Mouse (Mus musculus) kidney, embryonic 14.5 days (tissue): ENCODE results near the gene Rab5c. TPM values are rescaled to one million over a fixed set of nuclear protein-coding genes. Genes with fewer than 3 reads are reported as not detected.

Experiments used
- ATAC-seq: fragments of 200-750 bp; cut with Nextera tagmentation; 2 replicates; pipeline ENCODE4 v1.8.0; 2017; ENCODE audit warnings: moderate number of reproducible peaks, mild to moderate bottlenecking, moderate TSS enrichment, moderate library complexity; ENCODE audit not compliant: low FRiP score, low TSS enrichment
- H3K27ac ChIP-seq: fragments of 300-500 bp; sonication (generic); 2 replicates; pipeline ENCODE4 v1.5.1; 2014; ENCODE audit warnings: low read depth, mild to moderate bottlenecking, low read length, moderate library complexity, mixed read lengths
- H3K27me3 ChIP-seq: fragments of 300-500 bp; sonication (generic); 2 replicates; pipeline ENCODE4 v1.6.1; 2014; ENCODE audit warnings: mild to moderate bottlenecking, low read length; ENCODE audit not compliant: control insufficient read depth, insufficient read depth
- H3K36me3 ChIP-seq: fragments of 300-500 bp; sonication (generic); 2 replicates; pipeline ENCODE4 v1.6.1; 2014; ENCODE audit warnings: low read length, mixed read lengths; ENCODE audit not compliant: control insufficient read depth, insufficient read depth
- H3K4me1 ChIP-seq: fragments of 300-500 bp; sonication (generic); 2 replicates; pipeline ENCODE4 v1.6.1; 2014; ENCODE audit warnings: low read length, mixed read lengths; ENCODE audit not compliant: control insufficient read depth, insufficient read depth
- H3K4me2 ChIP-seq: fragments of 300-500 bp; sonication (generic); replicated peaks from 2 replicates; pipeline ENCODE4 v1.6.1; 2014; ENCODE audit warnings: low read depth, mild to moderate bottlenecking, low read length
- H3K4me3 ChIP-seq: fragments of 300-500 bp; sonication (generic); 2 replicates; pipeline ENCODE4 v1.5.1; 2014; ENCODE audit warnings: mild to moderate bottlenecking, low read length
- H3K9ac ChIP-seq: fragments of 300-500 bp; sonication (generic); 2 replicates; pipeline ENCODE4 v1.6.1; 2014; ENCODE audit warnings: low read depth, mild to moderate bottlenecking, low read length, moderate library complexity
- H3K9me3 ChIP-seq: fragments of 300-500 bp; sonication (generic); 2 replicates; pipeline ENCODE4 v1.6.1; 2016; ENCODE audit warnings: low read length; ENCODE audit not compliant: control insufficient read depth
- WGBS: fragments of 180-500 bp; shearing (Covaris S2); extraction: QIAGEN DNeasy Blood & Tissue Kit; methylation state at CpG from one replicate; pipeline ENCODE4 v1.1.7; 2014; 5-methylcytosine and 5-hydroxymethylcytosine counted together
- polyA plus RNA-seq: library from polyadenylated mRNA; unstranded; fragments of >200 nt; fragmentation: Nextera tagmentation; extraction: Ambion mirVana; gene quantifications from 2 replicates; pipeline ENCODE4 v1.2.1, GENCODE M21; 2014

Gene Rab5c
- polyA plus RNA-seq, 1 experiment from 2014 or later: 46.8 TPM

- no peak overlapping the region for H3K27ac ChIP-seq
- H3K36me3 ChIP-seq: no peaks in the 10 kb centered on the region
- H3K4me3 ChIP-seq: no peak overlapping the region
- ATAC-seq: no peak
- H3K9me3 ChIP-seq: no peaks in the 10 kb centered on the region
- peaks cover 12% of the 10 kb centered on the region; the same call in 1 of the 2 replicates for H3K27me3 ChIP-seq
- no peak overlapping the region for H3K4me2 ChIP-seq
- WGBS: 79% methylated on average over 10 of the region's 10 CpGs
- no peaks in the 10 kb centered on the region for H3K4me1 ChIP-seq
- no peak overlapping the region for H3K9ac ChIP-seq
Observed at GRCm38 (mm10) chr11:100746546-100746945, 8.5 kb upstream of the Rab5c start.

DNA sequence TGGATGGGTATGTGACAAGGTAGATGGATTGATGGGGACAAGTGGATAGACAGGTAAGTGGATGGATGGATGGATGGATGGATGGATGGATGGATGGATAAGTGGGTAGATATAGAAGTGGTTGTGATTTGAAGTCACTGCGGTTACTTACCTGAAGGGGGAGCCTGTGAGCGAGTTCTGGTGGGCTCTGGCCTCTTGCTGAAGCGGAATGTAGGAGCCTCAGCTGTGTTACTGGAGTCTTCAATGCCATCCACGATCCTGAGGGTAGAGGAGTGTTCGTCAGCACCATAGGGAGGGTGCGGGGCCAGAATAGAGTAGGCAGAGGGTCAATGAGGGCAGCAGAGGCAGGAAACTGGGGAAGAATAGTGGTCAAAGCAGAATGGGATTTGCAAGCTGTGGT is 7.1 kb upstream of the Rab5c start:
- H3K27ac ChIP-seq: no peak overlapping the region
- H3K9me3 ChIP-seq: no peaks in the 10 kb centered on the region
- no peak overlapping the region for H3K4me2 ChIP-seq
- no peaks in the 10 kb centered on the region for H3K36me3 ChIP-seq
- WGBS: 17% methylated on average over 6 of the region's 6 CpGs
- peaks cover 9% of the 10 kb centered on the region; the same call in 1 of the 2 replicates for H3K27me3 ChIP-seq
- H3K4me1 ChIP-seq: no peaks in the 10 kb centered on the region
- no peak overlapping the region for H3K9ac ChIP-seq
- ATAC-seq: no peak
- H3K4me3 ChIP-seq: no peak overlapping the region

- no peaks in the 10 kb centered on the region for H3K36me3 ChIP-seq
- no peak for ATAC-seq
- 55% methylated on average over 6 of the region's 6 CpGs for WGBS
Observed at GRCm38 (mm10) chr11:100741348-100741747, 3.3 kb upstream of the Rab5c start.

GRCm38 (mm10) chr11:100738749-100739148 is 734 bp upstream of the Rab5c start:
- no peaks in the 10 kb centered on the region for H3K9me3 ChIP-seq
- H3K9ac ChIP-seq: no peak overlapping the region
- peak overlapping the region; percentile 90 for H3K4me3 ChIP-seq
- no peak for ATAC-seq
- H3K27ac ChIP-seq: no peak overlapping the region
- peaks cover 6% of the 10 kb centered on the region; the same call in 1 of the 2 replicates for H3K36me3 ChIP-seq
- no peaks in the 10 kb centered on the region for H3K27me3 ChIP-seq
- WGBS: 16% methylated on average over 5 of the region's 5 CpGs
- H3K4me1 ChIP-seq: peaks cover 19% of the 10 kb centered on the region
- H3K4me2 ChIP-seq: peak overlapping the region; percentile 82

More at GRCm38 (mm10) chr11:100741348-100741747, 3.3 kb upstream of the Rab5c start:
- no peak overlapping the region for H3K4me2 ChIP-seq
- H3K9ac ChIP-seq: no peak overlapping the region
- H3K4me3 ChIP-seq: no peak overlapping the region
- H3K27me3 ChIP-seq: no peaks in the 10 kb centered on the region
- H3K27ac ChIP-seq: no peak overlapping the region
- no peaks in the 10 kb centered on the region for H3K9me3 ChIP-seq
- peaks cover 11% of the 10 kb centered on the region; the same call in 1 of the 2 replicates for H3K4me1 ChIP-seq

DNA sequence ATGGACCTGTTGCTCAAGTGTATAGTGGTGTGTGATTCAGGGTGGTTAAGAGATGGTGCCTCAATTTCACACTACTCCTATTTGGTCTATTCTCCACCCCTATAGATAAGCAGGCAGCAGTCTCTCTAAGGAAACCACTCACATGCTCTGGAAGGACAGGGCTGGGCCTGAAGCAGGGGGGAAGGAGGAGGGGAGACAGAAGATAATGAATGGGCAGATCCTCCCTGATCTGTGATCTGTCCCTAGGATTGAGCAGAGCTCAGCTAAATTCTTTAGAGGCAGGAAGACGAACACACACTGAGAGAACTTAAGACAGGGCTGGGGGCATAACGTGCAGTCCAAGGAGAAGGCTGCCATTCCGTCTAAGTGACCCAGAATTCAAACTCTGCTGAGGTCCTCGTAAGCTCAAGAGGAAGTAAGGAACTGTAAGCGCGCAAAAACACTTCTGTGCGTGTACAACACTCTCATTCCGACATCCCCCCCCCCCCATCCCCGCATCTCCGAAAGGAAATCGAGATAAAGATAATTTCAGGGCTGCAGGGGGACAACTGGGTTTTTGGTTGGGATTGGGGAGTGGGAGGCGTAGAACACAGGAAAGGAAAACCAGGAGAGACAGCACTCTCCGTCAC is 796 bp downstream of the Rab5c start:
- no peak overlapping the region for H3K27ac ChIP-seq

GRCm38 (mm10) chr11:100736746-100737080 is 1.3 kb downstream of the Rab5c start:
- Histone ChIP-seq H3K27ac (no peak overlapping the region), H3K9ac (peak overlapping the region; percentile 87; the same call in 1 of the 2 replicates)
- ATAC-seq: no peak

More for the DNA sequence above, 796 bp downstream of the Rab5c start:
- no peaks in the 10 kb centered on the region for H3K27me3 ChIP-seq
- peaks cover 9% of the 10 kb centered on the region; the same call in 1 of the 2 replicates for H3K36me3 ChIP-seq
- H3K9ac ChIP-seq: peak overlapping the region; percentile 87
- H3K9me3 ChIP-seq: no peaks in the 10 kb centered on the region
- peak overlapping the region; percentile 82 for H3K4me2 ChIP-seq
- no peak for ATAC-seq
- H3K4me1 ChIP-seq: peaks cover 19% of the 10 kb centered on the region
- WGBS: 1% methylated on average over 13 of the region's 13 CpGs
- peak overlapping the region; percentile 90 for H3K4me3 ChIP-seq

DNA sequence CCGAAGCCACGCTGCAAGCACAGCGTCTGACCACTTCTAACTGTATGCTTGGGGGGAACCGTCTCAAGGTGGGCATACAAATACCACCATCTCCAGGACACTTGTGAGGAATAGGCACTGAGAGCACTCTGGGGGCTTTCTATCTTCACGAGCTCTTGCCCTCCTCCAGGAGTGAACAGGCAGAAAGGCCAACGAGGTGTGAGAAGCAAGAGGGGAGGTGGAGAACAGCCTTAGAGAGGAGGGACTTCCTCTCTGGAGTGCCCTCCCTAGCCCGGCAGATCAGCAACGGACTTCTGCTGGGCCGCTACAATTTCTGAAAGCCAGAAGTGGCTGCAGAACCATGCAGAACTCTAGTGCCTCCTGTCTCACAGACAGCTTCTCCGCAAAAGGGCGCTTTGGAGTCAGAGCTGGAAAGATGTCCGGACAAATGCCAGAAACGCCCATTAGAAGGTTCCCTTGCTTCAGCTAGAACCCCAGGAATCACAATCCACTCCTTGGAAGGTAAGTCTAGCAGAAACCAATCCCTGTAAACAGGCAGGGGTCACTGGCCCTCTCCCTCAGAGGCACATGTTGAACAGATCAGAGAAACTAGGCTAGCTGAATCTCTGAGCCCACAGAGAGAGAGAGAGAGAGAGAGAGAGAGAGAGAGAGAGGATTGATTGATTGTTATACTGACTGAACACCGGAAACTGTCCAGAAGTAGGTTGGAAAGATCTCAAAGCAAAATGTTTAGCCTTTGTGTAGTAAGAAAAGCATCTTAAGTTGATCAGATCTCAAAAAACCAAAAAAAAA is 1.9 kb downstream of the Rab5c start:
- H3K27me3 ChIP-seq: no peaks in the 10 kb centered on the region
- 69% methylated on average over 14 of the region's 14 CpGs for WGBS
- peak overlapping the region; percentile 90; the same call in 1 of the 2 replicates for H3K4me3 ChIP-seq
- H3K9me3 ChIP-seq: no peaks in the 10 kb centered on the region
- peak overlapping the region; percentile 87; the same call in 1 of the 2 replicates for H3K9ac ChIP-seq
- H3K4me1 ChIP-seq: peaks cover 19% of the 10 kb centered on the region
- peak overlapping the region; percentile 23; the same call in 1 of the 2 replicates for H3K4me2 ChIP-seq
- peaks cover 9% of the 10 kb centered on the region; the same call in 1 of the 2 replicates for H3K36me3 ChIP-seq
- ATAC-seq: no peak
- H3K27ac ChIP-seq: no peak overlapping the region

More at GRCm38 (mm10) chr11:100736746-100737080, 1.3 kb downstream of the Rab5c start:
- H3K9me3 ChIP-seq: no peaks in the 10 kb centered on the region
- H3K36me3 ChIP-seq: peaks cover 9% of the 10 kb centered on the region; the same call in 1 of the 2 replicates
- WGBS: 79% methylated on average over 4 of the region's 4 CpGs
- H3K4me2 ChIP-seq: peak overlapping the region; percentile 82
- peaks cover 19% of the 10 kb centered on the region for H3K4me1 ChIP-seq
- H3K4me3 ChIP-seq: peak overlapping the region; percentile 90; the same call in 1 of the 2 replicates
- H3K27me3 ChIP-seq: no peaks in the 10 kb centered on the region

DNA sequence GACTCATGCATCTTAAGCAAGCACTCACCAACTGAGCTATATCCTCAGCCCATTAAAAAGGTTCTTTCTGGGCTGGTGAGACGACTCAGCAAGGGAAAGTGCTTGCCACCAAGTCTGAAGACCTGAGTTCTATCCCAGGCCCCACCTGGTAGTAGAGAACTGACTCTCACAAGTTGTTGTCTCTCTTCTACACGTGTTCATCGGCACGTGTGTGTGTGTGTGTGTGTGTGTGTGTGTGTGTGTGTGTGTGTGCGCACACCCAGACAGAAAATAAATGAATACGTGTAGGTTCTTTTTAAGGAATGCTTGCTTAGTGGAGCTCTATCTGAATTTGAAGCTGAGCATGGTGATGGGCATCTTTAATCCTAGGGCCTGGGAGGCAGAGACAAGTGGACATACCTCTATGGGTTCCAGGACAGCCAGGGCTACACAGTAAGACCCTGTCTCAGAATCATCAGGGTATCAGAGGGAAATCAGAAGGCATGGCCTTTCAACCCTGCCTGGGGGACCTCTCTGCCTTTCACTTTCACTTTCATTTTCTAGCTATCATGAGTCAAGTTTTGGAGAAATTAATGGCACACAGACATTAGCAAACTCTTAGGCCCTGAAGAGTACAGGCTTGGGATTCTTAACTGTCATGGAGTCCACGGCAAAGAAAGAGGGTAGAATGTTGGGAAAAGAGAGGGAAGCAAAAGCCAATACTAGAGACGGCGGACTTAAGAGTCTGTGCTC is 2.7 kb downstream of the Rab5c start:
- Histone ChIP-seq H3K9ac (no peak overlapping the region), H3K4me2 (no peak overlapping the region; the same call in 1 of the 2 replicates)

More for the DNA sequence above, 2.7 kb downstream of the Rab5c start:
- Histone ChIP-seq H3K27ac (no peak overlapping the region), H3K4me3 (no peak overlapping the region), H3K36me3 (peaks cover 9% of the 10 kb centered on the region; the same call in 1 of the 2 replicates), H3K9me3 (no peaks in the 10 kb centered on the region), H3K4me1 (peaks cover 19% of the 10 kb centered on the region), H3K27me3 (no peaks in the 10 kb centered on the region)
- ATAC-seq: no peak
- WGBS: 87% methylated on average over 9 of the region's 9 CpGs
